In genomic region chr11:44398782-44399225, GRCm38 (mm10) we compare ENCODE assay signal across 8 mouse cellular contexts. TPM values are rescaled to one million over a fixed set of nuclear protein-coding genes. Genes with fewer than 3 reads are reported as not detected.
DNase-seq lines count a peak whose midpoint lies in the region; ATAC-seq lines count a peak whose summit lies in the region.

No protein-coding gene starts in this region.

- peak; percentile 93 for ATAC-seq in megakaryocyte, adult 5-6 weeks (ENCODE audit: poor library complexity, severe bottlenecking)

- DNase-seq in ZHBTc4 (ENCODE audit: low read depth, low spot score): peak; percentile 90
- peak; percentile 92 for DNase-seq in embryo, embryonic 10 days (ENCODE audit: low spot score)
- peak; percentile 43 for DNase-seq in gastrocnemius, postnatal 25 days
- peak; percentile 65 for DNase-seq in induced T-regulatory cell, adult 2 months (ENCODE audit: low read depth)
- DNase-seq in left cerebral cortex, adult 8-10 months (ENCODE audit: low spot score in 2 of 2): peak; percentile 5 to 56
- DNase-seq in retina, postnatal 7 days (ENCODE audit: low read depth, low spot score): peak; percentile 48
- peak; percentile 90 for DNase-seq in thymus, postnatal 4 days

RNA-seq across cellular contexts. Expression of gene Il12b, which starts 1.1 kb away (rescaled TPM):
- not detected for total RNA-seq in gastrocnemius, postnatal 25 days (2021)
- not detected for total RNA-seq in left cerebral cortex, adult 8-10 months (2022)
- not detected in 2 replicates for total RNA-seq in megakaryocyte, adult 5-6 weeks (2015)
- not detected in 2 replicates for total RNA-seq in megakaryocyte, adult 5-6 weeks (2017)

Comparison
In these comparisons a context has a peak if more than half of its experiments do, and no peak if none do; other contexts are left out.
1. Peak in every context shown above with its lines: DNase-seq and ATAC-seq.
2. DNase-seq: peak in every context shown above with its lines; median percentile 92 in embryo, embryonic 10 days; 90 in ZHBTc4; 90 in thymus, postnatal 4 days; 65 in induced T-regulatory cell, adult 2 months; 48 in retina, postnatal 7 days; 43 in gastrocnemius, postnatal 25 days; 30 in left cerebral cortex, adult 8-10 months.